Mouse (Mus musculus) myocyte (in vitro differentiated cells): ENCODE data around the gene Cntn3. TPM values are rescaled to one million over a fixed set of nuclear protein-coding genes. Genes with fewer than 3 reads are reported as not detected.

Source experiments
- H3K27me3 ChIP-seq: one replicate; pipeline ENCODE4 v1.6.1; 2011; ENCODE audit not compliant: control insufficient read depth, insufficient read depth, insufficient read length
- H3K36me3 ChIP-seq: one replicate; pipeline ENCODE4 v1.6.1; 2011; ENCODE audit not compliant: control insufficient read depth, insufficient read depth
- H3K4me2 ChIP-seq: one replicate; pipeline ENCODE4 v1.6.1; 2011; ENCODE audit warnings: low read depth, control low read depth
- H3K4me3 ChIP-seq: one replicate; pipeline ENCODE4 v1.5.1; 2011; ENCODE audit warnings: mild to moderate bottlenecking, control low read depth, moderate library complexity
- H3K79me2 ChIP-seq: one replicate; pipeline ENCODE4 v1.6.1; 2011; ENCODE audit not compliant: control insufficient read depth, insufficient read depth
- H3ac ChIP-seq: one replicate; pipeline ENCODE4 v1.6.1; 2011; ENCODE audit not compliant: control insufficient read depth, insufficient read length
- CEBPB ChIP-seq: IDR thresholded peaks from 2 replicates; pipeline ENCODE4 v1.6.1; 2011; ENCODE audit warnings: mild to moderate bottlenecking, moderate library complexity; ENCODE audit not compliant: poor library complexity, insufficient read depth, severe bottlenecking
- E2F4 ChIP-seq: IDR thresholded peaks from one replicate; pipeline ENCODE4 v1.6.1; 2011; ENCODE audit warnings: mild to moderate bottlenecking, control low read depth, moderate library complexity; ENCODE audit not compliant: insufficient read depth
- MAX ChIP-seq: IDR thresholded peaks from one replicate; pipeline ENCODE4 v1.6.1; 2011; ENCODE audit warnings: low read depth, mild to moderate bottlenecking, control low read depth
- MYOD1 ChIP-seq, 3 experiments: IDR thresholded peaks; one replicate each; pipeline ENCODE4 v1.6.1; 2011; ENCODE audit warnings: control low read depth in 2 of 3, low read depth in 2 of 3, mild to moderate bottlenecking in 2 of 3, moderate library complexity in 1 of 3; ENCODE audit not compliant: insufficient read length in 2 of 3, control insufficient read depth in 1 of 3
- MYOG ChIP-seq, 3 experiments: IDR thresholded peaks; one replicate each; pipeline ENCODE4 v1.6.1; 2011; ENCODE audit warnings: control low read depth in 2 of 3, low read depth in 2 of 3, mild to moderate bottlenecking in 2 of 3; ENCODE audit not compliant: insufficient read length in 2 of 3, control insufficient read depth in 1 of 3, insufficient read depth in 1 of 3
- POLR2A ChIP-seq: IDR thresholded peaks from one replicate; pipeline ENCODE4 v1.6.1; 2011; ENCODE audit warnings: low read depth, mild to moderate bottlenecking, control low read depth, moderate library complexity; ENCODE audit not compliant: insufficient read length
- POLR2AphosphoS2 ChIP-seq: IDR thresholded peaks from one replicate; pipeline ENCODE4 v1.6.1; 2011; ENCODE audit warnings: low read depth, control low read depth; ENCODE audit not compliant: insufficient read length
- REST ChIP-seq: IDR thresholded peaks from one replicate; pipeline ENCODE4 v1.6.1; 2011; ENCODE audit warnings: mild to moderate bottlenecking, control low read depth, moderate library complexity; ENCODE audit not compliant: insufficient read depth, insufficient read length
- SRF ChIP-seq: IDR thresholded peaks from one replicate; pipeline ENCODE4 v1.6.1; 2011; ENCODE audit warnings: low read depth; ENCODE audit not compliant: control insufficient read depth, insufficient read length
- TCF12 ChIP-seq: IDR thresholded peaks from one replicate; pipeline ENCODE4 v1.6.1; 2011; ENCODE audit warnings: mild to moderate bottlenecking, control low read depth; ENCODE audit not compliant: poor library complexity, insufficient read depth, severe bottlenecking
- TCF3 ChIP-seq: IDR thresholded peaks from one replicate; pipeline ENCODE4 v1.6.1; 2011; ENCODE audit warnings: low read depth, control low read depth; ENCODE audit not compliant: insufficient read length
- USF1 ChIP-seq: IDR thresholded peaks from one replicate; pipeline ENCODE4 v1.6.1; 2011; ENCODE audit warnings: low read depth, mild to moderate bottlenecking, control low read depth, moderate library complexity
- polyA plus RNA-seq: library from polyadenylated mRNA; unstranded; fragments of >200 nt; fragmentation: generic; extraction: Trizol; gene quantifications from one replicate; pipeline ENCODE4 v1.2.1, GENCODE M21; 2012; ENCODE audit warnings: missing spikeins

Gene Cntn3
- polyA plus RNA-seq, 1 experiment, result 0.28 TPM

DNA sequence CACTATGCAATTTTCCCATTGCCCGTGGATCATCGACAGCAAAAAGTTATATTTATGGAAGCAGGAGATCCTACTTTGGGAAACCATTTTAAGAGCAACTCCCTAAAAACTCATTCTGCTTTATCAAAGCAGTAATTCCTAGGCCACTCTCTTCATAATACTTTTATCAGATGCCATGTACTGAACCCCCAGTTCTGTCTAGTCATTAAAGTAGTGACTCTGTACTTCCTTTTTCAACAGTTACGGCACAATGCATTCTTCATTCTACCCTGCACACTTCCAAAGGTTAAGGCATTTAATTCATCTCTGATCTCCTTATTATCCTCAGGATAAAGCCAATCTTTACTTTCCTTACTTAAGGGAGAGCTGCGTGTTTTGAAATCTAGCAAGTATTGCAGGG is 184.3 kb downstream of the Cntn3 start:
- no peaks in the 10 kb centered on the region for H3K79me2 ChIP-seq
- H3K4me2 ChIP-seq, result no peak overlapping the region
- H3K27me3 ChIP-seq, result no peaks in the 10 kb centered on the region
- H3K4me3 ChIP-seq, result no peak overlapping the region
- no peaks in the 10 kb centered on the region for H3K36me3 ChIP-seq
- TF ChIP-seq MAX, result no peak
- TF ChIP-seq USF1, result no peak
- no peak for TF ChIP-seq TCF3
- no peak for TF ChIP-seq MYOG (IDR thresholded peaks at IDR 0.05; ENCODE audit: control insufficient read depth in 1 of 3, insufficient read depth in 1 of 3, insufficient read length in 2 of 3, low read depth in 2 of 3)
- no peak for TF ChIP-seq POLR2AphosphoS2
- TF ChIP-seq MYOD1 (IDR thresholded peaks at IDR 0.05; ENCODE audit: control insufficient read depth in 1 of 3, insufficient read length in 2 of 3, low read depth in 2 of 3), result no peak
- no peak for TF ChIP-seq CEBPB
- TF ChIP-seq REST, result no peak
- TF ChIP-seq SRF, result no peak
- TF ChIP-seq TCF12, result no peak
- no peak for TF ChIP-seq E2F4
- H3ac ChIP-seq, result no peak overlapping the region

DNA sequence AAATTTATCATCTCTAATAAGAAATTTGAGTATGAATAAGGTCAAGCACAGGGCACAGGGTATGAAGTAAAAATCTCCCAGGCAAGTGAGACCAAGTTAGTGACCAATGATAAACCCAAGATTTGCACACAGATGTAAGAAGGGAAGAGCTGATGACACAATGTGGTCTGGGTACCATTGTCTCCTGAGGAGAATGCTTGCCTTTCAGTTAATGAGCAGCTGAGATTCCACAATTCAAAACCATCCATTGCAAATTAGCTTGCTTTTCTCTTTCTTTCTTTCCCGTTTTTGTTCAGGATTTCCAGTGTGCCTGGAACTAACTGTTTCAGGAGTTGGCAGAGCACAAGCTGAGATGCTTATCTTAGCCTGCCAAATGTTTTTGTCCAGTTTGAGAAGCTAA is 200.8 kb downstream of the Cntn3 start:
- Histone ChIP-seq H3K79me2 (no peaks in the 10 kb centered on the region), H3ac (no peak overlapping the region), H3K36me3 (no peaks in the 10 kb centered on the region), H3K4me3 (no peak overlapping the region), H3K27me3 (no peaks in the 10 kb centered on the region), H3K4me2 (no peak overlapping the region)
- no peak for TF ChIP-seq USF1
- no peak for TF ChIP-seq MYOD1 (IDR thresholded peaks at IDR 0.05; ENCODE audit: control insufficient read depth in 1 of 3, insufficient read length in 2 of 3, low read depth in 2 of 3)
- TF ChIP-seq TCF12, result no peak
- TF ChIP-seq TCF3, result no peak
- TF ChIP-seq MAX, result no peak
- TF ChIP-seq POLR2AphosphoS2, result no peak
- TF ChIP-seq REST, result no peak
- TF ChIP-seq E2F4, result no peak

DNA sequence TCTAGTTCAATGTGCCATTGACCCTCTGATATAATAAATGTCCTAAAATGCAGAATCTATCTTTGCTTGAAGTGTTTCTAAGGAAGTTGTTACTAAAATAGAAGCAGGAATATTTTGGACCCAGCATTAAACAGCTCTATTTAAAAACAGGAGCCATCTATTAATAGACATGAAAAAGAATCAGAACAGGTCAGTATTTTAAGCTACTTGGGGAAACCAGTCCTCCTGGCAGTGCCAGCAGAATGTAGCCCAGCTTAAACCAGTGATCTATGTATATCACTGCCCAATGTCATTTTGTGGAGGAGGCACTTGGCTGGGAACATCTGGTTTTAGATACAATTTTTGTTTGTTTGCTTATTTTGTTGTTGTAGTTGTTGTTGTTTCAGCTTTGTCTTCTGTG is 209.0 kb downstream of the Cntn3 start:
- no peaks in the 10 kb centered on the region for H3K27me3 ChIP-seq
- no peaks in the 10 kb centered on the region for H3K79me2 ChIP-seq
- H3K4me3 ChIP-seq, result no peak overlapping the region
- TF ChIP-seq TCF12 (no peak), REST (no peak), E2F4 (no peak), CEBPB (no peak), MYOD1 (IDR thresholded peaks at IDR 0.05; ENCODE audit: control insufficient read depth in 1 of 3, insufficient read length in 2 of 3, low read depth in 2 of 3) (no peak)
- no peaks in the 10 kb centered on the region for H3K36me3 ChIP-seq
- no peak overlapping the region for H3K4me2 ChIP-seq
- H3ac ChIP-seq, result no peak overlapping the region

DNA sequence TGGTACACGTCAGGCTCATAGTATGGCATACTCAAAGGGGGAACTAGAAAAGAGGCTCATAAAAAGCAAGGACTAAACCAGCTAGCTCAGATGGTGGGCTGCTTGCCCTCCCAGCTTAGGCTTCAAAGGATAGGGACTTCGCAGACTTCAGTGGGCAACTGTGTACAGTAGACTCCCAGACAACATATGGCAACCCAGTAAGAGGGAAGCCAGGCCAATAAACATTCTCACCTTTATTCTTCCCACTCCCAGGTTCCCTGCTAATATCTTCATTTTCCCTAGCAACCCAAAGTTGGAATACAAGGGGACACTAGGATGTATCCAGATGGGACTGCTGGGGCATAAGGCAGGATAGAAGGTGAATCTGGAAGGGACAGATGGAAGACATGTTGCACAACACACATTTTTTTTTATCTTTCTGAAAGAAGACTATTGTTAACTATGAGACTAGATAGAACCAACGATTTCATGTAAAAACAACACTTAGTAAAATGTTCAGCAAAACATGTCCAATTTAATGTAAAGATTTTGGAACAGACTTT is 209.5 kb downstream of the Cntn3 start:
- TF ChIP-seq SRF (no peak), CEBPB (no peak), POLR2AphosphoS2 (no peak), TCF3 (no peak), MYOG (IDR thresholded peaks at IDR 0.05; ENCODE audit: control insufficient read depth in 1 of 3, insufficient read depth in 1 of 3, insufficient read length in 2 of 3, low read depth in 2 of 3) (no peak), POLR2A (no peak), MYOD1 (IDR thresholded peaks at IDR 0.05; ENCODE audit: control insufficient read depth in 1 of 3, insufficient read length in 2 of 3, low read depth in 2 of 3) (no peak), MAX (no peak), E2F4 (no peak), TCF12 (no peak)
- H3K36me3 ChIP-seq, result no peaks in the 10 kb centered on the region

DNA sequence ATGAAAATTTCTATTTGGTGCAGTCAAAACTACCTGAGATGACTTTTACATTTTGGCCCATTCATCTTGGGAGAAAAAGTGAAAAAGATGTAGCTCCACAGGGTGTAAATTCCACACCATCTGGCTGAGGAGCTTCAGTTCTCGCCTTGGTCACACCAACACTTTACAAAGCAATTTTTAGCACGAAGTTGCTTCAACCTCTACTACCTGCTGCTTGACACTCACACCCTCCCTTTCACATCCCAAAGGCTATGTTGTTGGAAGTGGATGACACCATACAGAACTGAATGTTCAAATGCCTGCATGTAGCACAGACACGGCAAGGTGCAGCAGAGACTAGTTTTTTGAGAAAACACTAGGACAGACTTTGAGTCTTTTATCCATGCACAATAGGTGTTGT is 240.8 kb downstream of the Cntn3 start:
- Histone ChIP-seq H3K36me3 (no peaks in the 10 kb centered on the region), H3K4me3 (no peak overlapping the region)
- TF ChIP-seq POLR2AphosphoS2 (no peak), USF1 (no peak), E2F4 (no peak), POLR2A (no peak), MAX (no peak), REST (no peak), TCF3 (no peak), MYOD1 (IDR thresholded peaks at IDR 0.05; ENCODE audit: control insufficient read depth in 1 of 3, insufficient read length in 2 of 3, low read depth in 2 of 3) (no peak), SRF (no peak)

More for the DNA sequence above, 209.5 kb downstream of the Cntn3 start:
- no peak overlapping the region for H3K4me2 ChIP-seq
- H3K27me3 ChIP-seq, result no peaks in the 10 kb centered on the region
- H3K79me2 ChIP-seq, result no peaks in the 10 kb centered on the region
- no peak overlapping the region for H3ac ChIP-seq
- no peak overlapping the region for H3K4me3 ChIP-seq

More for the DNA sequence above, 240.8 kb downstream of the Cntn3 start:
- Histone ChIP-seq H3K79me2 (no peaks in the 10 kb centered on the region), H3K27me3 (no peaks in the 10 kb centered on the region), H3K4me2 (no peak overlapping the region), H3ac (no peak overlapping the region)
